Mouse (Mus musculus) thymus, postnatal 4 days (tissue): ENCODE results near the gene Ggn.
"Not testable (repeated sequence)": the region's sequence is repeated elsewhere in the genome, so short reads cannot be mapped to it uniquely, and the experiment has no call there.

ENCODE experiments used
- DNase-seq: peaks from one replicate; pipeline ENCODE4 v3.0.0; 2021

The Ggn gene

DNA sequence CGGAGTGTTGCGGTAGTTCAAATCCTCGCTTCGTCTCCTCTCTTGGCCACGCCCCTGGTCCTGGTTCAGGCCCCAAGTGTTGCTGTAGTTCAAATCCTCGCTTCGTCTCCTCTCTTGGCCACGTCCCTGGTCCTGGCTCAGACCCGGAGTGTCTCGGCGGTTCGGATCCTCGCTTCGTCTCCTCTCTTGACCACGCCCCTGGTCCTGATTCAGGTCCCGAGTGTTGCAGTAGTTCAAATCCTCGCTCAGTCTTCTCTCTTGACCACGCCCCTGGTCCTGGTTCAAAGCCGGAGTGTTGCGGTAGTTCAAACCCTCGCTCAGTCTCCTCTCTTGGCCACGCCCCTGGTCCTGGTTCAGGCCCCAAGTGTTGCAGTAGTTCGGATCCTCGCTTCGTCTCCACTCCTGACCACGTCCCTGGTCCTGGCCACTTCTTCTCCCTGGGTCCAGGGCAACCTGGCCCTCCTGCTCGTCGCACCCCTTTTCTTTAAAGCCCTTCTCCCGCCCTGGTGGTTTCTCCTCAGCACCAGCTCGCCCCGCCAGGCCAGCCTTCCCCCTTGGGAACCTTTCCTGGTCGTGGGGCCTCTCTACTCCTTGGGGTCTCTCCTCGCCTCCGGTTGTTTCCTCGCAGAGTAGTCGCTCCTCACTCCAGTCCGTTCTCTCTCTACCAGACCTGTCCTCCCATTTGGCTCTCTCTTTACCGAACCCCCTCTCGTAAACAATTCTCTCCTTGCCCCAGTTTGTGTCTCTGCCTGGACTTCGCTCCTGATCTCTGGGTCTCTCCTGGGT is 43.0 kb downstream of the Ggn start:
- not testable (repeated sequence) for DNase-seq

DNA sequence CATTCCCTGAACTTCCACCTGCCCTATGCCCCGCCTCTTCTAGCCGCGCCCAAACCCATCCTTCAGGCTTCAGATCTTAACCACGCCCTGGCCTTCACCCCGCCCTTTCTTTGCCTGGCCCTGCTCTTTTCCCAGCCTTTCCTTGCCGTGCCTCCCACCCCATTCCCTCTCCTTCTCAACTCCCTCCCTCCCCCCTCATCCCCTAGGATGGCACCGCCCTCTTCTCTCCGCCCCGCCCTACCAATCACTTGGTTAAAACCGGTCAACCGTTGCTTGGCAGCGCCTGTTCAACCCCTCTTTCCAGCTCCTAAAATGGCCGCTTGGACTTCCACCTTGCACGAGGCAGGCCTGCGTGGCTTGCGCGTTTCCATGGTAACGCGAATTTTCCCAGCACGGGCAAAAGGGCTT is 43.7 kb downstream of the Ggn start, which contains the start of gene Catsperg1:
TSS of gene Catsperg1 (minus strand) at position 361 of the 408 bp plus-strand sequence.
- DNase-seq: no peak

DNA sequence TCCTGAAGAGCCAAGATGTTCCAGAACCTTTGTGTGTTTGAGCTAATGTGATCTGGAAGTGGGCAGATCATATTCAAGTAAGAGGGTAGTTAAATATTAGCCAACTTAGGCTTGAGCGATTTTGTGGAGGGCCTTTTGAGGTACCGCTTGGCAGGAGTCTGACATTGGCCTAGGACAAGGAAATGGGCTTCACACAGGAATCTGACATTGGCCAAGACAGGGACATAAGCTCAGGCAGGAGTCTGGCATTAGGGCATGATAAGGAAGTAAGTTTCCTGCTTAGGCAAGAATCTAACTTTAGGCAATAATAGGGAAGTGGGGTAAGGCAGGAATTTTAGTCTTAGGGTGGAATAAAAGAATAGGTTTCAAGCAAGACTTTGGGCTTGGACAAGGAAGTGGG is 44.2 kb downstream of the Ggn start:
- no peak for DNase-seq

DNA sequence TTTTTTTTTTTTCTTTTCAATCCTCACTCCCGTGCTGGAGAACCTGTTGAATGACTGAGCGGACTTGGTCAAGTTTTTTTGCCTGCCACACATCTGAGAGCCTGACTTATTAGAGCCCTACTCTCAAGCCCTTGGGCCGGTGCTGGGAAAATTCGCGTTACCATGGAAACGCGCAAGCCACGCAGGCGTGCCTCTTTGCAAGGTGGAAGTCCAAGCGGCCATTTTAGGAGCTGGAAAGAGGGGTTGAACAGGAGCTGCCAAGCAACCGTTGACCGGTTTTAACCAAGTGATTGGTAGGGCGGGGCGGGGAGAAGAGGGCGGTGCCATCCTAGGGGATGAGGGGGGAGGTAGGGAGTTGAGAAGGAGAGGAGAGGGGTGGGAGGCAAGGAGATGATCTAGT is 44.8 kb downstream of the Ggn start:
- DNase-seq: no peak
